Mouse (Mus musculus) cerebellum, adult 9-10 months (tissue): ENCODE data around the gene Rnf167.

Source experiments
- DNase-seq: peaks from one replicate; pipeline ENCODE4 v3.0.0; 2022

The Rnf167 gene

DNA sequence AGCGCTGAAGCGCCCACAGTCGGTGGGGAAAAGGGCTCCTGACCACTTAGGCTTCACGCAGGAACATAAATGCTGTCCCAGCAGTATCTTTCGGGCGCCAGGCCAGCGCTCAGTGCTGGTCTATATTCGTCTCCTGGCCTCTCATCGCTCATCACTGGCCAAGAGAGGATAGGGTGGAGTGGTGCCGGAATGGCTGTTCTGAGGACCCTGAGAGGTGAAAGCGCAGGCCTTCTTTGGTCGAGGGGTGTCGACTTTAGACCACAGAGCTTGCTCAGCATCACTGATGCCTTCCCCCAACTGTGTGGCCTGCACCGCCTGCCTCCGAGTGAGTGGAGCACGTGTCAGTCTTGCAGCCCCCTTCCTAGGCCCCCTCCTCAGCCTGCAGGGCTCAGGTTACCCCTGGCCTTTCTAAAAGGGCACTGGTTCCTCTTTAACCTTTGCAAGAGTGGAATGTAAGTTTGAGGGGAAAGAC lies 9.5 kb downstream of the Rnf167 start:
- peak; percentile 71 for DNase-seq

DNA sequence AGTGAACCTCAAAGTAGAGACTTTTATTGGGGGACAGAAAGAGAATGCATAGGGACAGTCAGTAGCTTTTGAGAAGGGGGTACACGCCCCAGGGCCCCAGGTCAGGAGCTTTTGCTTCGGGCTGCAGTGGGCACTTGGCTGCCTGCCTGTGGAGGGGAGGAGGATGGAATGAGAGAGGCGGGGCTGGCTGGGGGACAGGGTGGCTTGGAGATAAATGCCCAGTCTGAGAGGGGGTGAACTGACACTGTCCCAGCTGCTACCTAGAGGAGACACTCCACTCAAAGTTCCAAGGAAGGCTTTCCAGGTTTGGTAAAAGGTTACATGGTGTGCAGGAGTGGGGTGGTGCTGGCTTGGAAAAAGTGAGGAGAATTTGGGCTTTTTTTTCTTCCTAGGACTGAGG lies 9.9 kb downstream of the Rnf167 start, which contains the start of gene Eno3:
Eno3 (plus strand) TSS at position 239 of the 400 bp plus-strand sequence.
- no peak for DNase-seq

DNA sequence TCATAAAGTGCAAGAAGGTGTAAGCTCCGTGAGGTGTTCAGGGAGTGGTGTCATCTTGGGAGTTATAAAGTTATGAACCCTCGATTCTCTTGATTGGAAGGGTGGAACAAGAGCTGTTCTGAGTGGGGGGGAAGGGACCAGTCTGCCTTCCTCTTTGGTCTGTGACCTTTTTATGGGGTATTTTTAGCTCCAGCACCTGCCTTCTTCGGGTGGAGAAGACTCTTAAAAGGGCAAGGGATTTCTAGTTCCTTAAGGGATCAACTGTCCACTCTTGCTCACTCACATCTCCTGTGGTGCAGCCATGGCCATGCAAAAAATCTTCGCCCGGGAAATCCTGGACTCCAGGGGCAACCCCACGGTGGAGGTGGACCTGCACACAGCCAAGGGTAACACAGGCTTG lies 10.5 kb downstream of the Rnf167 start:
- no peak for DNase-seq

DNA sequence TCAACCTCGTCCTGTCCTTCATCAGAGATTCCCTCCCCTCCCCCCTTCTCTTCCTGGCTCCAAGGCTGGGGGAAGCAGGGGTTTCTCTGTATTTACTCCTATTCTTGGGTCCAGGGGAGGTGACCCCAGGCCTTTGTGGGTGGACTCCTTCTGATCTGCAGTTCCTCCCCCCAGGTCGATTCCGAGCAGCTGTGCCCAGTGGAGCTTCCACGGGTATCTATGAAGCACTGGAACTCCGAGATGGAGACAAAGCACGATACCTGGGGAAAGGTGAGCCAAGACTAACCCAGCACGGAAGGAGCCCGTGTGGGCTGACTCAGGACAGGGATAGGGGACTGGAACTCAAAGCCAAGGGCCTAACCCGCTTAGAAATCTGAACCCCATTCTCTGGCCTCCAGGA lies 11.0 kb downstream of the Rnf167 start:
- no peak for DNase-seq

DNA sequence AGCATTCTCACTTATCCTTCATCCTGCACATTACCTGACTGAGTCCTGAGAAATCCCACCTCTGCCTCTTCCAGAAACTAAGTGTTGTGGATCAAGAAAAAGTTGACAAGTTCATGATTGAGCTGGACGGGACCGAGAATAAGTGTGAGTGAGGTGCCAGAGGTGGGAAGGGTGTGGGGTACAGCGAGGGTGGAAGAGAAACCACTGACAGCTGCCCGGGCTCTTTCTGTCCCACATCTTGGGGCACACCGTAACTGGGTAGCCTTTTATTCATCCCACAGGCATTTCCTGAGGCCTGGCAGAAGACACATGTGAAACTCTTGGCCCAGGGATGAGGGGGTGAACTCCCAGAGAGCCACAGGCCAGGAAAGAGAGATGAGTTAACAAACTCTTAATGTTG lies 11.5 kb downstream of the Rnf167 start:
- no peak for DNase-seq

DNA sequence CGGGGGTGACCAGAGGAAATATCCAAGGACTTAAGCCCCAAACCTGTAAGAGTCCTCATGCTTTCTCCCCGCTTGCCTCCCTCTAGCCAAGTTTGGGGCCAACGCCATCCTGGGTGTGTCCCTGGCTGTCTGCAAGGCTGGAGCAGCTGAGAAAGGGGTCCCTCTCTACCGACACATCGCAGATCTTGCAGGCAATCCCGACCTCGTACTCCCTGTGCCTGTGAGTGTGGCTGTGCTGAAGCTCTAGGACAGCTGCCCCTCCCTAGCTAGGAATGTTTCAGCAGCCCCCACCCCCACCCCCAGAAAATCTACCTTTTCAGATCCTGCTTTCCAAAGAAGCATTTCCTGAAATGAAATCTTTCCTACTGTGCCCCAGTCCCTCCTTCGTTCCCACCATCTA lies 11.9 kb downstream of the Rnf167 start:
- DNase-seq, result no peak

DNA sequence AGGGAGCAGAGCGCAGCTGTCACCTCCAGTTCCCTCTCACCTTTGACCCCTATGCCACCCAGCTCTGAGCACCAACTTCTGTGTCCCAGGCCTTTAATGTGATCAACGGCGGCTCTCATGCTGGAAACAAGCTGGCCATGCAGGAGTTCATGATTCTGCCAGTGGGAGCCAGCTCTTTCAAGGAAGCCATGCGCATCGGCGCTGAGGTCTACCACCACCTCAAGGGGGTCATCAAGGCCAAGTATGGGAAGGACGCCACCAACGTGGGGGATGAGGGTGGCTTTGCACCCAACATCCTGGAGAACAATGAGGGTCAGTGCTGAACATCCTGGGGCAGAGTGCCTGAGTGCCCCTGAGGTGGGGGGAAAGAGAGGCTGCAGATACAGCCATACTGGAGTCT lies 13.5 kb downstream of the Rnf167 start:
- DNase-seq, result no peak

DNA sequence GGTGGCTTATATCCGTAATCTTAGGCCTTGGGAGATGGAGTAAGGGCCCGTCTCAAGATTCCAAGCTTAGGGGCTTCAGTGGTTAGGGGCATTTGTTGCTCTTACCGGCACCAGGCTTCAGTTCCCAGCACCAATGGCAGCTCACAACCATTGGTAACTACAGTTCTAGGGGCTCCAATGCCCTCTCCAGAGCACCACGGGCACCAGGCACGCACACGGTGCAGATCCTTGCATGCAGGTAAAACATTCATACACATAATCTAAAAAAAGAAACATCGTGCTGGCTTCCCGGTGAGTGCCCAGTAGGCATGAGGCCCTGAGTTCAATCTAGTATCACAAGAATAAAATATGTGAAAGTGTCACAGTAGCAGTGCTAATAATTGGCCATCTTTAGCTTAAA lies 16.1 kb downstream of the Rnf167 start:
- DNase-seq, result no peak

DNA sequence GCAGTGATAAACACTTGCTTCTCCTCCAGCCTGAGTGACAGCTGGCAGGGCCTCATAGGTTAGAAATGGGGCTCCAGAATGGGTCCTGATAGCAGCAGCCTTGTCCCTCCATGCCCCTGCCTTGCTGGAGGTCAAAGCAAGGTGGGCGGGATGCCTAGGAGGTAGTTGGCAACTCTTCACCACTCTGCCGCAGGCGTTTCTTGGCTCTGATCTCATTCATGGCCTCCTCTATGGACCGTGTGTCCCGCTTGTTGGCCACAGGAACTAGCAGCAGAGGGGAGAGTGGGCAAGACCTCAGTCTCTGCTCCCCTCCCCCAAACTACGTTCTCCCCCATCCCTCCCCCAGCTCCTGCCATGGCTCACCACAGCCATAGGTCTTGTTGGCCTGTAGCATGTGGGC lies 16.9 kb downstream of the Rnf167 start:
- DNase-seq, result no peak

DNA sequence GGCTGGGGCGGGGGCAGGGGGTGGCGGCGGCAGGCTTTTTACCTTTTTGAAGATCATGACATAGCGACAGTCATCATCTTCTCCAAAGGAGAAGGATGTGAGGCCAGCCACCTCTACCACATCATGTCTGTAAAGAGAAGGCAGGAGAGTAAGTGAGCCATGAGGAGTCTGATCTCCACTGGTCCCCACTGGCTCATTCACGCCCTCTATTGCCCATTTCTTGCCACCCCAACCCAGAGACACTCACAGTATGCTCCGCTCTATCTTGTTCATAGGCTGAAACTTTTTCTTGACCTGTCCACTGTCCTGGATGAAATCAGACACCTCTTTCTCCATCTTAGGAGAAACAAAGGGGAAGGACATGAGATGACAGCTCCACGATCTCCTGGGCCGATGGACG lies 17.7 kb downstream of the Rnf167 start:
- no peak for DNase-seq

DNA sequence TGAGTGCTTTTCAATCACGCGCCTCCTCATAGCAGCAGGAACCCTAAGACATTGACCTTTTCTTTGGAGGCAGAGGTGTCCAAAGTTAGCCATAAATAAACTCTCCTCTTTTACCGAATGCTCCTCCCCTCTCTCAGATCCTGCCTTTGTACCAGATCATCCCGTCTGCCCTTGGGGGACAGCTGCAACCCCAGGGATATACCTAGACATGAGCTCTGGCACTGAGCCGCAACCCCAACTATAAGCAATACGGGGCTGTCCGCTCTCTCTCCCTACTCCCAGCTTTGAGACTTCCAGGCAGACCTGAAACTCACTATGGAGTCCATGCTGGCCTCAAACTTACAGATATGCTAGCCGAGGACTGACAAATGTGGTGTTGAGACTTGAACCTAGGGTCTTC lies 19.7 kb downstream of the Rnf167 start:
- DNase-seq, result peak; percentile 46

DNA sequence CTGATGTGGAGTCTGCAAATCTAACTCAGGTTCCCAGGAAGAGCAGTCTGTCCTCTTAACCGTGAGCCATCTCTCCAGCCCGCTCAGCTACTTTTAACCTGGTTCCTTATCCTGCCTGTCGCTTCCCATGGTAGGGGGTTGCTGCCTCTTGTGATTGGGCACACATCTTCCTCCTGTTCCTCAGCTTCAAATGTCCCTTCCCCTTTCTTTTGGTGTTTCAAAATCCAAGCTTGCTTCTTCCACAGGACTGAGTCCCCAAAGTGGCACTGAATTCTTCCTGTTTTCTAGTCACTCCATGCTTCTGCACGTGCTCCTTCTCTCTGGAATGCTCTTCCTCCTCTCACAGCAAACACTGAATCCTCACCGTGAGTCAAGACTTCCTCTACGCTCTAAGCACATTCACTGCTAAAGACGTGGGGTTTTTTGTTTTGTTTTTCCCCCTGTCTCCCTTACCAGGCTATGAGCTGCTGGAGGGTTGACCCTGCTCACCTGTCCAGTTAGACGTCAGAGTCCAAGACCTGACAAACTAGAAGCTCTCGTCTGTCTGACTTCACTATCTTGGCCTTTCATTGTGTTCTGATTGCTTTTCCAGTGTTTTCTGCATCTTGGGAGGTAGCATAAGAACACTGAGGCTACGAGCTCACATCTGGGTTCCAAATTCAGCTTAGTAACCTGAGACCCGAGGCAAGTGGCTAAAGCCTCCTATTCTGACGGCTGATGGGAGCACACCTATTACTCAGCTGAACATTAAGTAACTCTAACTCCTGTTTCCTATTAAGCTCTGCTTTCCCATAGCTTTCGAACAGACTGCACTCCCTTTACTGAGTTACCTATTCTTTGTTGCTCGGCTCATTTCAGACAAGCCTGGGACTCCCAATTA lies 20.5 kb downstream of the Rnf167 start:
- peak; percentile 49 for DNase-seq

DNA sequence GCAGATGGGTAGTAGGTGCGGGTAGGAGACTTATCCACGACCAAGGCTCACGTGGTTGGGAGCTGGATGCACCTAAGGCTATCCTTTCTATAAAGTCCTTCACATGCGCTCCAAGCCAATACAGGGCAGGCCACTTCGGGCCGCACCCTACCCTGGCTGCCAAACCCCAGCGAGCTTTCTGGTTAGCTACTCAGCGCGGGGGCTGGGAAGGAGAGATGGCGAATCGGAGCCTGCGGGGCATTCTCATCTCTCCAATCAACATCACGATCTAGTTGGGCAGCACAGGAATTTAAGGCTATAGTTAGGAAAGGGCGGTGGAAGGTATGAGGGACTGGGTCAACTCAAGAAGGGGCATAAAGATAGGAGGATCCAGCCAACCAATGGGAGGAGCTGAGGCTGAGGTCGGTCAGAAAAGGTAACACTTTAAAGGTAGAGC lies 21.3 kb downstream of the Rnf167 start:
- DNase-seq, result no peak

DNA sequence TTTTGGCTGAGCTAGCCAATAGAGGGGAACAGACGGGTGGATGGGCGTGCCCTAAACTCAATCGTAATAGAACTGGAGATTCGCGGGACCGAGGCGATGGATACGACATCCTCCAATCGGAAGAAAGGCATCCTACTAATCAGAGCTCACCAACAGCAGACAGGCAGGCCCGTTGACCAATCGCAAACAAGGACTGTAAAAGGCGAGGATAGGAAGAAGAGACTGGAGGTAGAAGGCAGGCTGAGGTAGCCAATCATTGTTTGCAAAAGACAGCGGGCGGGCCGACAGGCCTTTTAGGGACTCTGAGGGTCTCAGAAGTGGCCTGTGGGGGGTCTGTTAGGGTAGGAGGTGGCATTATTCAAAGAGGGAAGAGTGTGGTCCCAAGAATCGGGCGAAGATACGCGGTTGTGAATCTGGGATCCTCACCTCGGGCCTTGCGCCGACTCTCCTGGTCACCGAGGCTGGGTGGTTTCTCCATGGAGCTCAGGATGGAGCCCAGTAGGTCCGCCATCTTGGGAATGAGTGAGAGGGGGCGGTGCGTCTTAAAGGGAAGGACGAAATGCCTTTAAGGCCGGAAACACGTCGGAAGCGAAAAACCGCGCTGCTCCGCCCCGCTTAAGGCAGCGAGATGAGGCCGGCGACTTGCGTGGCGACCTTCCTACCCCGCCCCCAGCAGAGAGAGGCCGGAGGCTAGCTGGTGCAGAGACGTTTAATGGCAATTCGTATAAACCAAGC lies 21.9 kb downstream of the Rnf167 start, which contains the start of gene Spag7:
Spag7 (minus strand) TSS at position 646 of the 735 bp plus-strand sequence.
- peak; percentile 99 for DNase-seq

DNA sequence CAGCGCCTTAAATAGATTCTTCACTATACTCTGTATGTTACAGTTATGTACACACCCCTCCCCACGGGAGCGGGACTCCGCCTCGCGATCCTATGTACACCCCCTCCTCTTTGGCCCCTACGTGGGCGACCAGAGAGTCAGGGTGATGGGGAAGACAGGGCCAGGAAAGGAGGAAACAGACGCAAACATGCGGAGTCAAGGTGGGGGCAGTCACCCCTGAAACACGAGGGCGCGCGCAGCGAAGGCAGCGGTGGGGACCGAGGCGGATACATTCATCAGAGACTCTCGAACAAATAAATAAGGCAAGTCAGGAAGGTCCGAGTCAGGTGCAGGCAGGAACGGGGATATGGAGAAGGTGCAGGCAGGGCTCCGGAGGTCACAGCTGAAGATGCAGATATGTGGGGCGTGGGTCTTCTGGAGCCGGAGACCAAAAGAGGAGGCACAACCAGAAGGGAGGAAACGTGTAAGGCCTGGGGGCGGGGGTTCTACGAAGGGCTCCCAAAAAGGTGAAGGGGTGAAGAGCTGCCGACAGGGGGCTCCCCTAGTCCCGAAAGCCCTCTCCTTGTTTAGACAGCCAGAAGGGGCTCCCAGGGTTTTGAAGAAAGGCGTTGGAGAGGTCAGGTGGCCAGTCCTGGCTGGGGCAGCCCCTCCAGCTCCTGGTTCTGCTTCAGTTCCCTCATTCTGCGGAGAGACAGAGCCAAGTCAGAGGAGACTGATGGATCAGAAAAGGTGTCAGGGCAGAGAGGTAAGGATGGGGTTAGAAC lies 22.7 kb downstream of the Rnf167 start:
- DNase-seq, result peak; percentile 87

DNA sequence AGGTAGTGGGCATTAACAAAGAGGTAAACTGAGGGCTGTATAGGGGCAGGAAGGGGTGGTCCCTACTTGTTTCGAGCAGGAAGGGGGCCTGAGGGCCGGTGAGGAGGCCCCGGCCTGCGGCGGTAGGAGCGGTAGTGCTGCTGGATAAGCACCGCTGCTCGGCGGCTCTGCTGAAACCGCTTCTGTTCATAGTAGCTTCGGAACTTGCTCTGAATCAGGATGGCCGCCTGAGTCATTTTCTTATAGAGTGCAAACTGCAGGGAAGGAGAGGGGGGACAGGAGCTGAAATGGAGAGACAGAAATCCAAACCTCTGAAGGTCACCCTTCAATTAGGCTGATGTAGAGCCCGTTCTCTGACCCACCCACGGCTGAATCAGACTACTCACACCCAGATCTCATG lies 23.4 kb downstream of the Rnf167 start:
- peak; percentile 54 for DNase-seq

DNA sequence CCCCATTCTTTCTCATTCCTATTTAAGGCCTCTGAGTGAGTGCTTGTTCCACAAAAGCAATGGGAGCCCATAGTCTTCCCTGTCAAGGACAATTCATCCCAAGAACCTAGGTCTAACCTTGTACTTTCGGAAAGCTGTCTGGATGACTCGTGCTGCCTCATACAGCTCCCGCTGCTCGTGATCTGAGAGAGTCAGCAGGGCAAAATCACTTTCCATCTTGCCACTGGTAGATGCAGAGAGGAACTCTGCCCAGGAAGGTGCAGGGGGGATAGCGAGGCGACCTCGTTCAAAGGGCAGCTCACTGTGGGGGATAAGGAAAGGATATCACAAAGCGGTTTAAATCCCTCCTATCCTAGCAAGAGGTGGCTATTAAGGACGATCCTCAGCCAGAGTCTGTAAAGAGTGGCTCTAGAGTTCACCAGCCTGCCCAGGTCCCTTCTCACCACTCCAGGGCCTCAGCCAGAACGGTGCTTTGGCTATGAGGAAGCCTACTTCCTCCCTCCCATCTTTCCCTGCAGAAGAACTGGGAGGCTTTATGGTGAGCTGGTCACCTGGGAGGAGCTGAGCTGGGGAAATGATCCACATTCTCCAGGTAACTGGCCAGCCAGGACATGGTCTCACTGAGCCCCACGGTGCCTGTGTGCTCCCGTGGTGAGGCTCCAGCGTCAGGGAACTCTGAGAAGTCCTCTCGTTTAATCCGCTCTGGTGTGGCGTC lies 24.5 kb downstream of the Rnf167 start:
- peak; percentile 43 for DNase-seq

DNA sequence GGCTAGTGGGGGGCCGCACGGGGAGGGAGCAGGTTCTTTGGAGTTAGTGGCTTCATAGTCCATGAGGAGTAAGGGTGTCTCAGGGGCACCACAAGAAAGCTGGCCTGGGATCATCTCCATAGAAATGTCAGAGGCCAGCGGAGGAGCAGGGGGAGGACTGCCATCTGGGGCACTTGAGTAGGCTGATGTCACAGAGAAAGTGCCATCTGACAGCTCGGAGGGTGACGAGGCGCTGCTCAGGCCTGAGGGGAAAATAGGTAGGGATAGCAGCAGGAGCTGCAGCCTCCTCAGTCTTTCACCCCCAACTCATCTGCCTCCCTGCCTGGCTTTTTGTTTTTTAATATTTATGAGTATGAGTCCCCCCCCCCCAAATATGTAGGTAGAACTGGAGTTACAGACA lies 27.0 kb downstream of the Rnf167 start:
- DNase-seq, result peak; percentile 38

DNA sequence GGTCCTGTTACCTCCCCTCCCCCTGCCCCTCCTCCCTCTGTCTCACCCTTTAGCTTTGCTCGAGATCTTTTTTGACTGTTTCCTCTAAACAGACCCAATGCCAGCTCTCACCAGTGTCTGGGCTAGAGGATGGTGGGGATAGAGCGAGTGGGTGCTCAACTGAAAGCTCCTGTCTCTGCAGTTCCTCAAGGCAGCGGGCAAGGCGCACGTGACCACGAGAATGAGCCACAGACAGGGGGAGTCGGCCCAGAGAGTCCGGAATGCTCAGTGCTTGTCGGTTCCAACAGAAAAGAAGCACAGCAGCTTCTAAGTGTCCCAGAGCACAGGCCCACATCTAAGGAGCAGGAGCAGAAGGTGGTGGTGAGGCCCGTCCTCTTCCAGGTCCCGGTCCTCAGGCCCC lies 27.5 kb downstream of the Rnf167 start:
- no peak for DNase-seq

DNA sequence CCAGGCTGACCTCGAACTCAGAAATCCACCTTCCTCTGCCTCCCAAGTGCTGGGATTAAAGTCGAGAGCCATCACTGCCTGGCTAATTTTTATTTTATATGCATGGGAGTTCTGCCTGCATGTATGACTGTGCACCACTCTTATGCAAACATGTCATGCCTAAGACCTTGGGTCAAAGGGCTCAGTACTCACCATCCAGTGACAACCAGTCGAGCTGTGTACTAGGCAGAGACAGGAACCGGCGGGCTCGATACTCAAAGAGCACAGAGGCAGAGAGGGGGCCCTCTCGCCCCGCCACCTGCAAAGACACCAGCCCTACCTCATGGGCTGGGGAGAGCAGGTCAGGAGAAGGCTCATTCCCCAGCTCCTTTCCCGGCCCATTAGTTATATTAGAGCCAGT lies 31.1 kb downstream of the Rnf167 start:
- no peak for DNase-seq

DNA sequence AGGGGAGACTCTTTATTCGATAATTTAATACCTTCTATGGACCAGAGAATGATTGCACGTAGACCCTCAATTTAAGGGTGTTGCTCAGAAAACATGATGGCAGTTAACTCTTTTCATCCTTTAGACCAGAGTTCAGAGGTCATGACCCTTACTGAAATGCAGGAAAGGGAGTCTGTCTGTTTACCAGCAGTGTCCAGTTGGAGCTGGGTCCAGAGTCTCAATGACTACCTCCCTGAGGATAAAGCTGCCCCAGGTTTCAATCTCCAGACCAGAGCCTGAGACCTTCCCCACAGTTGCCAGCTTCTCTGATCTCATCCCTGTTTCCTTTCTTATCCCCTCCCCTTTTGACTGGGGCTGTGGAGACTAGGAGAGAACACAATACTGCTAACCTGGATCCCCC lies 31.5 kb downstream of the Rnf167 start:
- DNase-seq, result no peak

DNA sequence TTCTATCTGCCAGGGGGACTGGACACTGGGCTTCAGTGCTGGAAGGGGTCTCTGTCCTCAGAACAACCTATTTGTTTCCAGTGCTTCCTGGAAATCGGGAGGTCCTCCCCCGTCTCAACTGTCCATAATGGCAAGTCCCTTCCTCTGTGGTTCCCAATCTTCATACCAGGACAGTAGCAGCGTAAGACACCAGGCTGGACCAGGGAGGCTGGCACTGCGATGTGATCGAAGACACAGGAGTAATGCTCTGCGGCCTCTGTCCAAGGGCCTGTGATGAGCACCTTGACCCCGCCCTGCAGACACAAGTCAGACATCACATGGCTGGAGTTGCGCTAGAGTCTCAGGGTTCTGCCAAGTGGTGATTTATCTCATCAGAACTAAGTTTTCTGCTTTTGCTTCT lies 32.3 kb downstream of the Rnf167 start:
- DNase-seq, result no peak

DNA sequence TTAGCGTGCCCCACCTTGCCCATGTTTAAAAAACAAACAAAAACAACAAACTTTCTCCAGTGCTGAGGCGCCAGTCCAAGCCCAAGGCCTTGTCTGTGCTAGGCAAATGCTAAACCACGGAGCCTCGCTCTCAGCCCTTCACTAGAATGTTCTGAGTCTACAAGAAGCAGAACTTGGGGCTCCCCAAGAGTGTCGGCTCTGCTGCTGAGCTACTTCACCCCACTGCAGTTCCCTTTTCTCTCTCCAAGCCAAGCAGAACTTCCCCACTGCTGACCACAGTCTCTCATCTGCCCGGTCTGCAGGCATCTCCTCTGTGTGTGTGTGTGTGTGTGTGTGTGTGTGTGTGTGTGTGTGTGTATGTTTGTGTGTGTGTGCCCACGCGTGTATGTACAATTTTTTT lies 32.9 kb downstream of the Rnf167 start:
- DNase-seq, result no peak
